Mouse (Mus musculus): ENCODE results near the gene Mcrip2.

- TF ChIP-seq CTCF (IDR thresholded peaks at IDR 0.05) (no peak), POLR2A (IDR thresholded peaks at IDR 0.05; ENCODE audit: insufficient read depth, low read depth, low read length) (no peak)
Measured at GRCm38 (mm10) chr17:25877025-25877424, 8.5 kb upstream of the Mcrip2 start.
